Mouse (Mus musculus) heart, embryonic 12.5 days (tissue): ENCODE results near the gene 8030411F24Rik. TPM values are rescaled to one million over a fixed set of nuclear protein-coding genes. Genes with fewer than 3 reads are reported as not detected.
A peak's percentile ranks its signal among the peaks of the same experiment; 100 is the strongest.

Experiments used
- ATAC-seq: fragments of 200-750 bp; cut with Nextera tagmentation; 2 replicates; pipeline ENCODE4 v1.8.0; 2017; ENCODE audit warnings: moderate TSS enrichment, moderate library complexity; ENCODE audit not compliant: insufficient number of reproducible peaks, low FRiP score
- H3K27ac ChIP-seq: fragments of 300-500 bp; sonication (generic); 2 replicates; pipeline ENCODE4 v1.5.1; 2016; ENCODE audit warnings: mild to moderate bottlenecking, moderate library complexity; ENCODE audit not compliant: poor library complexity, severe bottlenecking
- H3K27me3 ChIP-seq: fragments of 300-500 bp; sonication (generic); replicated peaks from 2 replicates; pipeline ENCODE4 v1.6.1; 2016; ENCODE audit warnings: mild to moderate bottlenecking, moderate library complexity
- H3K36me3 ChIP-seq: fragments of 300-500 bp; sonication (generic); 2 replicates; pipeline ENCODE4 v1.6.1; 2016; ENCODE audit warnings: mild to moderate bottlenecking, moderate library complexity
- H3K4me1 ChIP-seq: fragments of 300-500 bp; sonication (generic); replicated peaks from 2 replicates; pipeline ENCODE4 v1.6.1; 2016; ENCODE audit warnings: mild to moderate bottlenecking
- H3K4me2 ChIP-seq: fragments of 300-500 bp; sonication (generic); 2 replicates; pipeline ENCODE4 v1.6.1; 2016; ENCODE audit warnings: mild to moderate bottlenecking, moderate library complexity
- H3K4me3 ChIP-seq: fragments of 300-500 bp; sonication (generic); 2 replicates; pipeline ENCODE4 v1.5.1; 2016; ENCODE audit warnings: mild to moderate bottlenecking
- H3K9ac ChIP-seq: fragments of 300-500 bp; sonication (generic); 2 replicates; pipeline ENCODE4 v1.6.1; 2016; ENCODE audit warnings: mild to moderate bottlenecking, moderate library complexity
- H3K9me3 ChIP-seq: fragments of 300-500 bp; sonication (generic); replicated peaks from 2 replicates; pipeline ENCODE4 v1.6.1; 2016; ENCODE audit warnings: mild to moderate bottlenecking, moderate library complexity
- WGBS: fragments of 180-500 bp; shearing (Covaris S2); methylation state at CpG from one replicate; pipeline ENCODE4 v1.1.7; 2016; 5-methylcytosine and 5-hydroxymethylcytosine counted together
- polyA plus RNA-seq: library from polyadenylated mRNA; unstranded; fragments of >200 nt; fragmentation: Nextera tagmentation; extraction: Ambion mirVana; gene quantifications from 2 replicates; pipeline ENCODE4 v1.2.1, GENCODE M21; 2016

8030411F24Rik gene
- polyA plus RNA-seq, 1 experiment from 2014 or later, result not detected

DNA sequence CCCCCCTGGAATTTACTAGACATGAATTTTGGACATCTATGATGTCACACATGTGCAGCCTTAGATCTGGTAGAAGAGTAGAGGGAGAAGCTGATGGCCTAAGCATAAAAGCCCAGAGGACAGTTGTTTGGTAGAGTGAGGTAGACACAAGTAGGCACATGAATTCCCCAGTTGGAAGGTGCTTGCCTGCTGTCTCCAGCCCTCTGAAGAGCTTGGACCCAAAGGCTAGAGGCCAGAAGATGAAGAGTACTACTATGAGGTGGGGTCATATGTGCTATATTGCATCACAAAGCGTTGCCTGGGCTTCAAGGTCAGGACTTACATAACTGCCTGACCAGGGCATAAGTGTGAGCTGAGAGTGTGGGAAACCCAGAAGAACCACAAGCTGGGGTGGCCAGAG, 16.7 kb downstream of the 8030411F24Rik start, which contains the start of gene Cst8:
Gene Cst8 (plus strand): TSS at position 301 of the 400 bp plus-strand sequence.
- H3K9me3 ChIP-seq, result no peaks in the 10 kb centered on the region
- WGBS, result 77% methylated on average over 1 of the region's 1 CpGs
- no peaks in the 10 kb centered on the region for H3K36me3 ChIP-seq
- H3K27ac ChIP-seq, result no peak within 1 kb of the TSS
- H3K4me1 ChIP-seq, result peaks cover 10% of the 10 kb centered on the region; the same call in 1 of the 2 replicates
- no peak for ATAC-seq
- H3K9ac ChIP-seq, result no peak within 1 kb of the TSS
- H3K4me3 ChIP-seq, result no peak within 1 kb of the TSS
- H3K4me2 ChIP-seq, result no peak within 1 kb of the TSS
- H3K27me3 ChIP-seq, result no peaks in the 10 kb centered on the region

GRCm38 (mm10) chr2:148801491-148801921, 19.7 kb downstream of the 8030411F24Rik start:
- Histone ChIP-seq H3K27me3 (no peaks in the 10 kb centered on the region), H3K4me2 (no peak overlapping the region), H3K36me3 (no peaks in the 10 kb centered on the region), H3K4me1 (peaks cover 10% of the 10 kb centered on the region; the same call in 1 of the 2 replicates), H3K27ac (no peak overlapping the region), H3K9ac (no peak overlapping the region), H3K9me3 (no peaks in the 10 kb centered on the region), H3K4me3 (no peak overlapping the region)
- 44% methylated on average over 3 of the region's 3 CpGs for WGBS
- ATAC-seq, result peak; percentile 29; the same call in 1 of the 2 replicates

- ATAC-seq, result no peak
- peaks cover under 1% of the 10 kb centered on the region; the same call in 1 of the 2 replicates for H3K4me1 ChIP-seq
- no peaks in the 10 kb centered on the region for H3K9me3 ChIP-seq
- H3K36me3 ChIP-seq, result no peaks in the 10 kb centered on the region
- no peak overlapping the region for H3K27ac ChIP-seq
- no peak overlapping the region for H3K9ac ChIP-seq
- H3K4me3 ChIP-seq, result no peak overlapping the region
- H3K4me2 ChIP-seq, result no peak overlapping the region
- H3K27me3 ChIP-seq, result no peaks in the 10 kb centered on the region
- WGBS, result 78% methylated on average over 6 of the region's 6 CpGs
Measured at GRCm38 (mm10) chr2:148806696-148807095, 24.9 kb downstream of the 8030411F24Rik start.

- no peaks in the 10 kb centered on the region for H3K4me1 ChIP-seq
- no peak for ATAC-seq
- H3K9ac ChIP-seq, result no peak within 1 kb of the TSS
Measured at GRCm38 (mm10) chr2:148819909-148820308, 38.1 kb downstream of the 8030411F24Rik start, which contains the start of gene Cst13. TSS of gene Cst13 (plus strand) at chr2:148820081.

GRCm38 (mm10) chr2:148825986-148826385, 44.2 kb downstream of the 8030411F24Rik start:
- Histone ChIP-seq H3K9ac (no peak overlapping the region), H3K4me3 (no peak overlapping the region), H3K9me3 (no peaks in the 10 kb centered on the region), H3K4me2 (no peak overlapping the region), H3K36me3 (no peaks in the 10 kb centered on the region), H3K27ac (no peak overlapping the region), H3K4me1 (no peaks in the 10 kb centered on the region), H3K27me3 (no peaks in the 10 kb centered on the region)
- 32% methylated on average over 1 of the region's 1 CpGs for WGBS
- no peak for ATAC-seq

More at GRCm38 (mm10) chr2:148819909-148820308, 38.1 kb downstream of the 8030411F24Rik start, which contains the start of gene Cst13:
- Histone ChIP-seq H3K4me3 (no peak within 1 kb of the TSS), H3K9me3 (no peaks in the 10 kb centered on the region), H3K27me3 (no peaks in the 10 kb centered on the region), H3K36me3 (no peaks in the 10 kb centered on the region), H3K27ac (no peak within 1 kb of the TSS), H3K4me2 (no peak within 1 kb of the TSS)

- H3K9me3 ChIP-seq, result no peaks in the 10 kb centered on the region
- no peak within 1 kb of the TSS for H3K27ac ChIP-seq
- H3K4me1 ChIP-seq, result no peaks in the 10 kb centered on the region
- no peaks in the 10 kb centered on the region for H3K27me3 ChIP-seq
- no peak within 1 kb of the TSS for H3K9ac ChIP-seq
- H3K36me3 ChIP-seq, result no peaks in the 10 kb centered on the region
- no peak within 1 kb of the TSS for H3K4me3 ChIP-seq
- no peak for ATAC-seq
- H3K4me2 ChIP-seq, result no peak within 1 kb of the TSS
- 67% methylated on average over 4 of the region's 4 CpGs for WGBS
Measured at GRCm38 (mm10) chr2:148834912-148835311, 53.1 kb downstream of the 8030411F24Rik start, which contains the start of gene Cst9. TSS of gene Cst9 (plus strand) at chr2:148835147.

Other genes with a start within 250 kb of the 8030411F24Rik start
- 53.5 and 59.7 TPM in 2 replicates for gene Nxt1, start 109.4 kb upstream of the 8030411F24Rik start, polyA plus RNA-seq
- gene Gzf1, start 101.0 kb upstream of the 8030411F24Rik start, polyA plus RNA-seq, result 17.7 and 18.8 TPM in 2 replicates
- gene Napb, start 49.5 kb upstream of the 8030411F24Rik start, polyA plus RNA-seq, result 2.8 and 2.9 TPM in 2 replicates
- gene Cstl1, start 31.7 kb upstream of the 8030411F24Rik start, polyA plus RNA-seq, result not detected in 2 replicates
- not detected in 2 replicates for gene Cst11, start 10.5 kb upstream of the 8030411F24Rik start, polyA plus RNA-seq
- gene Cst12, start 7.4 kb downstream of the 8030411F24Rik start, polyA plus RNA-seq, result not detected in 2 replicates
- not detected in 2 replicates for gene Cst8, start 16.8 kb downstream of the 8030411F24Rik start, polyA plus RNA-seq
- not detected in 2 replicates for gene Cst13, start 38.1 kb downstream of the 8030411F24Rik start, polyA plus RNA-seq
- gene Cst9, start 53.1 kb downstream of the 8030411F24Rik start, polyA plus RNA-seq, result 1.2 and 1.8 TPM in 2 replicates
- gene 9230104L09Rik, start 83.0 kb downstream of the 8030411F24Rik start, polyA plus RNA-seq, result 0.48 TPM in 1 of 2 replicates, not detected in the other
- 745 and 758 TPM in 2 replicates for gene Cst3, start 93.7 kb downstream of the 8030411F24Rik start, polyA plus RNA-seq
- gene Gm1330, start 221.2 kb downstream of the 8030411F24Rik start, polyA plus RNA-seq, result not detected in 2 replicates
- gene Gm10750, start 235.2 kb downstream of the 8030411F24Rik start, polyA plus RNA-seq, result not detected in 2 replicates